ENCODE assay signal across 24 mouse cellular contexts in the genomic region with DNA sequence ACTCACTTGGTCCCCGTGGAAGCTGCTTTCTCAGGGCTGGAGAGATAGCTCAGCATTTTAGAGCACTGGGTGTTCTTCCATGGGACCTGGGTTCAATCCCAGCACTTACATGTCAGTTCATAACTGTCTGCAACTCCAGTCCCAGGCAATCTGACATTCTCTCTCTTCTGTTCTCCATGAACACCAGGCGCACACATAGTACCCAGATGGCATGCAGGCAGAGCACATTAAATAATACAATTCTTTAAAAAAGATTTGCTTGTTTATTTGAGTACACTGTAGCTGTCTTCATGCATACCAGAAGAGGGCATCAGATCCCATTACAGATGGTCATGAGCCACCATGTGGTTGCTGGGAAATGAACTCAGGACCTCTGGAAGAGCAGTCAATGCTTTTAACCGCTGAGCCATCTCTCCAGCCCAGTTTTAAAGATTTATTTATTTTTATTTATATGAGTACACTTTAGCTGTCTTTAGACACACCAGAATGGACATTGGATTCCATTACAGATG. TPM values are rescaled to one million over a fixed set of nuclear protein-coding genes. Genes with fewer than 3 reads are reported as not detected.
DNase-seq lines count a peak whose midpoint lies in the region; ATAC-seq and TF ChIP-seq lines count a peak whose summit lies in the region.
"Had no signal": no experiment of that assay in that cellular context is flagged by ENCODE, and none has a peak within 500 bp of the region (broad histone marks: within the 10 kb centered on the region; RNA-seq: fewer than 3 reads in every experiment).

No protein-coding gene starts in this region.

- TF ChIP-seq POLR2A in MEL (IDR thresholded peaks at IDR 0.05; ENCODE audit: control insufficient read depth in 1 of 2, insufficient read depth in 1 of 2, low read depth in 1 of 2, low read length in 2 of 2, poor library complexity in 1 of 2), result no peak

- no peak overlapping the region for H3K4me3 ChIP-seq in gastrocnemius, adult 2 months
- H3K4me3 ChIP-seq in kidney, postnatal 0 days (replicated peaks; ENCODE audit: low read depth, low read length), result no peak overlapping the region
- H3K4me3 ChIP-seq in liver, postnatal 0 days (ENCODE audit: low read depth, low read length), result no peak overlapping the region
- H3K4me3 ChIP-seq in liver, embryonic 12.5 days, result no peak overlapping the region
- no peak overlapping the region for H3K4me3 ChIP-seq in MEL (ENCODE audit: control insufficient read depth in 1 of 2, insufficient read depth in 1 of 2, low read depth in 2 of 2, low read length in 2 of 2)
- H3K4me3 ChIP-seq: embryonic facial prominence, embryonic 12.5 days; heart, embryonic 15.5 days; hindbrain, embryonic 15.5 days; limb, embryonic 12.5 days; liver, embryonic 13.5 days; stomach, embryonic 15.5 days had no signal

- TF ChIP-seq RAD21 in MEL (IDR thresholded peaks at IDR 0.05; ENCODE audit: low read depth, low read length), result no peak

- H3K9ac ChIP-seq in kidney, postnatal 0 days (ENCODE audit: low read depth, low read length), result no peak overlapping the region
- no peak overlapping the region for H3K9ac ChIP-seq in liver, postnatal 0 days (replicated peaks)
- no peak overlapping the region for H3K9ac ChIP-seq in liver, embryonic 12.5 days
- no peak overlapping the region for H3K9ac ChIP-seq in MEL (ENCODE audit: control insufficient read depth, low read depth, low read length, poor library complexity, severe bottlenecking)
- H3K9ac ChIP-seq: embryonic facial prominence, embryonic 12.5 days; forebrain, postnatal 0 days; heart, embryonic 15.5 days; hindbrain, embryonic 15.5 days; limb, embryonic 12.5 days; liver, embryonic 13.5 days; stomach, embryonic 15.5 days had no signal

- H3K4me2 ChIP-seq in kidney, postnatal 0 days (ENCODE audit: low read length), result no peak overlapping the region
- H3K4me2 ChIP-seq in liver, postnatal 0 days (ENCODE audit: low read depth, low read length), result no peak overlapping the region
- H3K4me2 ChIP-seq in liver, embryonic 12.5 days, result no peak overlapping the region
- H3K4me2 ChIP-seq: embryonic facial prominence, embryonic 12.5 days; heart, embryonic 15.5 days; hindbrain, embryonic 15.5 days; limb, embryonic 12.5 days; liver, embryonic 13.5 days; midbrain, embryonic 11.5 days; stomach, embryonic 15.5 days had no signal

- no peaks in the 10 kb centered on the region for H3K27me3 ChIP-seq in kidney, postnatal 0 days (ENCODE audit: insufficient read depth, low read length)
- H3K27me3 ChIP-seq in liver, postnatal 0 days (ENCODE audit: insufficient read depth, low read length), result no peaks in the 10 kb centered on the region
- no peaks in the 10 kb centered on the region for H3K27me3 ChIP-seq in liver, embryonic 12.5 days (replicated peaks)
- H3K27me3 ChIP-seq in MEL (ENCODE audit: control insufficient read depth in 1 of 2, insufficient read depth in 2 of 2, low read length in 2 of 2), result no peaks in the 10 kb centered on the region
- H3K27me3 ChIP-seq: embryonic facial prominence, embryonic 12.5 days; heart, embryonic 15.5 days; hindbrain, embryonic 15.5 days; limb, embryonic 12.5 days; liver, embryonic 13.5 days; Patski; stomach, embryonic 15.5 days had no signal

- H3K27ac ChIP-seq in gastrocnemius, adult 2 months, result no peak overlapping the region
- no peak overlapping the region for H3K27ac ChIP-seq in kidney, postnatal 0 days
- H3K27ac ChIP-seq in liver, postnatal 0 days (ENCODE audit: low read depth), result no peak overlapping the region
- H3K27ac ChIP-seq in liver, embryonic 12.5 days, result no peak overlapping the region
- no peak overlapping the region for H3K27ac ChIP-seq in MEL (ENCODE audit: control insufficient read depth, low read depth, low read length)
- H3K27ac ChIP-seq: embryonic facial prominence, embryonic 12.5 days; heart, embryonic 15.5 days; hindbrain, embryonic 15.5 days; limb, embryonic 12.5 days; liver, embryonic 13.5 days; stomach, embryonic 15.5 days had no signal

- no peaks in the 10 kb centered on the region for H3K79me2 ChIP-seq in MEL (ENCODE audit: control insufficient read depth, insufficient read depth, low read length, poor library complexity)

- DNase-seq in gastrocnemius, adult 2 months, result no peak
- DNase-seq in gastrocnemius, postnatal 36 days, result no peak
- DNase-seq in kidney, postnatal 0 days (ENCODE audit: low spot score), result no peak
- no peak for DNase-seq in kidney, postnatal 14 days
- no peak for DNase-seq in liver, postnatal 0 days
- DNase-seq in MEL (ENCODE audit: low read depth, low spot score), result no peak
- no peak for DNase-seq in right cerebral cortex, postnatal 14 days
- DNase-seq: adrenal gland, adult 2 months; cerebellum, adult 2 months; cerebellum, postnatal 25 days; forebrain, postnatal 0 days; gastrocnemius, postnatal 25 days; kidney, postnatal 10 days; liver, embryonic 13.5 days; lung, postnatal 10 days; right cerebral cortex, adult 18-20 months had no signal

- no peaks in the 10 kb centered on the region for H3K9me3 ChIP-seq in kidney, postnatal 0 days (replicated peaks; ENCODE audit: low read length)
- no peaks in the 10 kb centered on the region for H3K9me3 ChIP-seq in liver, postnatal 0 days (ENCODE audit: low read length)
- H3K9me3 ChIP-seq in liver, embryonic 12.5 days (replicated peaks), result no peaks in the 10 kb centered on the region
- H3K9me3 ChIP-seq in MEL (replicated peaks; ENCODE audit: insufficient read depth, low read length), result no peaks in the 10 kb centered on the region
- H3K9me3 ChIP-seq: embryonic facial prominence, embryonic 12.5 days; heart, embryonic 15.5 days; hindbrain, embryonic 15.5 days; limb, embryonic 12.5 days; liver, embryonic 13.5 days; stomach, embryonic 15.5 days had no signal

- intact Hi-C loops in gastrocnemius, adult 2 months (cut with DNase I), result no loop called here
- intact Hi-C loops in gastrocnemius, postnatal 36 days (cut with DNase I), result no loop called here

- no peaks in the 10 kb centered on the region for H3K4me1 ChIP-seq in kidney, postnatal 0 days (replicated peaks; ENCODE audit: insufficient read depth, low read length)
- no peaks in the 10 kb centered on the region for H3K4me1 ChIP-seq in liver, postnatal 0 days (ENCODE audit: insufficient read depth)
- H3K4me1 ChIP-seq in liver, embryonic 12.5 days, result no peaks in the 10 kb centered on the region
- no peaks in the 10 kb centered on the region for H3K4me1 ChIP-seq in MEL (ENCODE audit: control insufficient read depth in 1 of 2, insufficient read depth in 2 of 2, low read length in 2 of 2)
- H3K4me1 ChIP-seq: embryonic facial prominence, embryonic 12.5 days; heart, embryonic 15.5 days; hindbrain, embryonic 15.5 days; limb, embryonic 12.5 days; liver, embryonic 13.5 days; stomach, embryonic 15.5 days had no signal

- no peaks in the 10 kb centered on the region for H3K36me3 ChIP-seq in kidney, postnatal 0 days (ENCODE audit: insufficient read depth, low read length)
- H3K36me3 ChIP-seq in liver, postnatal 0 days (replicated peaks; ENCODE audit: insufficient read depth, low read length), result no peaks in the 10 kb centered on the region
- no peaks in the 10 kb centered on the region for H3K36me3 ChIP-seq in liver, embryonic 12.5 days
- H3K36me3 ChIP-seq in MEL (ENCODE audit: control insufficient read depth in 1 of 2, insufficient read depth in 2 of 2, low read length in 2 of 2), result no peaks in the 10 kb centered on the region
- H3K36me3 ChIP-seq: embryonic facial prominence, embryonic 12.5 days; heart, embryonic 15.5 days; hindbrain, embryonic 15.5 days; limb, embryonic 12.5 days; liver, embryonic 13.5 days; stomach, embryonic 15.5 days had no signal

- TF ChIP-seq EP300 in liver, postnatal 0 days (IDR thresholded peaks at IDR 0.05; ENCODE audit: low read depth), result no peak
- TF ChIP-seq EP300 in MEL (IDR thresholded peaks at IDR 0.05; ENCODE audit: low read depth in 1 of 2, low read length in 2 of 2), result no peak

- TF ChIP-seq CTCF in gastrocnemius, adult 2 months (IDR thresholded peaks at IDR 0.05), result peak; percentile 25; the same call in 1 of the 2 replicates
- peak; percentile 51 for TF ChIP-seq CTCF in kidney, postnatal 0 days (IDR thresholded peaks at IDR 0.05; ENCODE audit: low read depth)
- TF ChIP-seq CTCF in liver, postnatal 0 days (IDR thresholded peaks at IDR 0.05; ENCODE audit: low read depth), result peak; percentile 33
- TF ChIP-seq CTCF in MEL (IDR thresholded peaks at IDR 0.05 in 2 of 3, conservative IDR thresholded peaks at IDR 0.05 in 1 of 3; ENCODE audit: control insufficient read depth in 1 of 3, insufficient read depth in 1 of 3, low read depth in 2 of 3, low read length in 3 of 3, poor library complexity in 1 of 3, severe bottlenecking in 1 of 3), result peak in 1 of 3 experiments; percentile 17; a peak in 1 of 6 replicates

- ATAC-seq in kidney, postnatal 0 days (replicated peaks; ENCODE audit: low FRiP score, low read depth), result no peak
- no peak for ATAC-seq in liver, postnatal 0 days
- ATAC-seq in liver, embryonic 12.5 days, result no peak
- ATAC-seq: forebrain, postnatal 0 days; Patski had no signal

- WGBS in kidney, postnatal 0 days, result 86% methylated on average over 3 of the region's 3 CpGs
- WGBS in liver, postnatal 0 days (ENCODE audit: insufficient replicate concordance), result 74% methylated on average over 3 of the region's 3 CpGs
- 66% methylated on average over 3 of the region's 3 CpGs for WGBS in liver, embryonic 12.5 days (ENCODE audit: insufficient replicate concordance)

TF ChIP-seq in MEL, 35 proteins besides CTCF, POLR2A, EP300 and RAD21:
- peak; percentile 31 for TF ChIP-seq SMC3 (IDR thresholded peaks at IDR 0.05; ENCODE audit: low read depth, low read length)
- TF ChIP-seq NRF1 (IDR thresholded peaks at IDR 0.05; ENCODE audit: insufficient read depth, low read depth, low read length, poor library complexity, severe bottlenecking), result no peak
- no peak for TF ChIP-seq ELF1 (IDR thresholded peaks at IDR 0.05; ENCODE audit: low read depth, low read length)
- no peak for TF ChIP-seq SIN3A (IDR thresholded peaks at IDR 0.05; ENCODE audit: low read length)
- TF ChIP-seq MAFK (IDR thresholded peaks at IDR 0.05; ENCODE audit: borderline replicate concordance, low read depth, low read length), result no peak
- no peak for TF ChIP-seq MYC (IDR thresholded peaks at IDR 0.05; ENCODE audit: low read depth, low read length)

RNA-seq across cellular contexts. Expression of a gene that starts 44.7 kb away (rescaled TPM):
- under 1 TPM in 1 of 2 experiments, not detected in 1; 0.03 TPM for total RNA-seq in gastrocnemius, adult 2 months (2021)
- total RNA-seq in gastrocnemius, postnatal 36 days (2021), result under 1 TPM in 1 of 2 experiments, not detected in 1; 0.03 TPM
- polyA plus RNA-seq in kidney, postnatal 0 days (2015; fragmentation: Nextera tagmentation; extraction: Ambion mirVana), result 1.2 and 1.3 TPM in 2 replicates
- polyA plus RNA-seq in liver, postnatal 0 days (2015; fragmentation: Nextera tagmentation; extraction: Ambion mirVana), result 0.04 TPM in 1 of 2 replicates, not detected in the other
- 0.19 and 0.20 TPM in 2 replicates for polyA plus RNA-seq in liver, embryonic 12.5 days (2016; fragmentation: Nextera tagmentation; extraction: Ambion mirVana)
- 0.12 and 0.20 TPM in 2 replicates for total RNA-seq in MEL (2012; rRNA removed)
- polyA plus RNA-seq in MEL (2012; ENCODE audit: insufficient read depth in 1 of 2, insufficient read length in 2 of 2, low read depth in 1 of 2, low replicate concordance in 2 of 2, missing spikeins in 1 of 2), result 1 to 10 TPM in 1 of 2 experiments, not detected in 1; 1.6 TPM
